Mouse (Mus musculus) stomach, postnatal 0 days (tissue): Measurements from ENCODE around the gene Scn8a. TPM values are rescaled to one million over a fixed set of nuclear protein-coding genes. Genes with fewer than 3 reads are reported as not detected.

Experiments
- ATAC-seq: fragments of 200-750 bp; cut with Nextera tagmentation; 2 replicates; pipeline ENCODE4 v1.8.0; 2017; ENCODE audit not compliant: low FRiP score, low TSS enrichment
- DNase-seq: peaks from one replicate; pipeline ENCODE4 v3.0.0-alpha.2; 2016; ENCODE audit warnings: low spot score
- H3K27ac ChIP-seq: fragments of 300-500 bp; sonication (generic); replicated peaks from 2 replicates; pipeline ENCODE4 v1.5.1; 2014; ENCODE audit warnings: mild to moderate bottlenecking, control low read depth
- H3K27me3 ChIP-seq: fragments of 300-500 bp; sonication (generic); 2 replicates; pipeline ENCODE4 v1.6.1; 2014; ENCODE audit warnings: low read length; ENCODE audit not compliant: control insufficient read depth, insufficient read depth
- H3K36me3 ChIP-seq: fragments of 300-500 bp; sonication (generic); 2 replicates; pipeline ENCODE4 v1.6.1; 2014; ENCODE audit warnings: low read length, mixed read lengths; ENCODE audit not compliant: control insufficient read depth, insufficient read depth
- H3K4me1 ChIP-seq: fragments of 300-500 bp; sonication (generic); replicated peaks from 2 replicates; pipeline ENCODE4 v1.6.1; 2014; ENCODE audit warnings: antibody characterized with exemption; ENCODE audit not compliant: control insufficient read depth, insufficient read depth
- H3K4me2 ChIP-seq: fragments of 300-500 bp; sonication (generic); replicated peaks from 2 replicates; pipeline ENCODE4 v1.6.1; 2014; ENCODE audit warnings: low read depth, mild to moderate bottlenecking, control low read depth, moderate library complexity
- H3K4me3 ChIP-seq: fragments of 300-500 bp; sonication (generic); 2 replicates; pipeline ENCODE4 v1.5.1; 2014; ENCODE audit warnings: low read depth, low read length, control low read depth
- H3K9ac ChIP-seq: fragments of 300-500 bp; sonication (generic); 2 replicates; pipeline ENCODE4 v1.6.1; 2014; ENCODE audit warnings: mild to moderate bottlenecking, low read length, control low read depth, mixed read lengths
- H3K9me3 ChIP-seq: fragments of 300-500 bp; sonication (generic); 2 replicates; pipeline ENCODE4 v1.6.1; 2016; ENCODE audit warnings: low read length; ENCODE audit not compliant: control insufficient read depth
- CTCF ChIP-seq: IDR thresholded peaks from 2 replicates; pipeline ENCODE4 v1.5.1; 2016; ENCODE audit warnings: antibody characterized with exemption, low read depth, mild to moderate bottlenecking, moderate library complexity
- EP300 ChIP-seq: optimal IDR thresholded peaks from 2 replicates; pipeline ENCODE3; 2016; ENCODE audit warnings: antibody characterized with exemption
- WGBS: fragments of 180-500 bp; shearing (Covaris S2); extraction: QIAGEN DNeasy Blood & Tissue Kit; methylation state at CpG from one replicate; pipeline ENCODE4 v1.1.7; 2014; 5-methylcytosine and 5-hydroxymethylcytosine counted together
- polyA plus RNA-seq: library from polyadenylated mRNA; unstranded; fragments of >200 nt; fragmentation: Nextera tagmentation; extraction: Ambion mirVana; gene quantifications from 2 replicates; pipeline ENCODE4 v1.2.1, GENCODE M21; 2015

Gene Scn8a
- polyA plus RNA-seq, 1 experiment from 2014 or later: 0.61 TPM

DNA sequence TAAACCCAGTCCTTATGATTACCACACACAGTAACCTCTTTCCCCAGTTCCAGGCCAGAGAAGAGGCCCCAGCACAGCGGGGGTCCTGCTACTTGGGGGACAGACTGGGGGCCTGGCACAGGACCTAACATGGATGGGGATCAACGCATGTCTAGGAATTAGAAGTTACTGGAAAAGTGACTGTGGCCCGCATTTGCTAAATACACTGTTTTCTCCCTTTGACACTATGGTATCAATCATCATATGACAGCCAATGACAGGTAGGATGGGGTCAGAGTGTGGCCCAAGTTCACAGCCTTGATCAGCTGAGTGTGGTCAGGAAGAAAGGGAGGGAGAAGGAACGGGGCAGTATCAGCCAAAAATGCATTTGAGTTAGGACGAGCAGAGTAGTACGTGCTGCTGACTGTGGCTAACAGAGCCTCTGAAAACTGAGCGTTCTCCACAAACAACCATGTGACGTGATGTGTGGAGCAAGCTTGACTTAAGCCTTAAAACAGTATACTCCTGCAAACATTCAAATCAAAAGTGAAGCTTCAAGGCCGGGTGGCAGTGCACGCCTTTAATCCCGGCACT lies 190.7 kb downstream of the Scn8a start:
- Histone ChIP-seq H3K9me3 (no peaks in the 10 kb centered on the region), H3K27me3 (no peaks in the 10 kb centered on the region), H3K4me2 (no peak overlapping the region), H3K9ac (no peak overlapping the region), H3K27ac (no peak overlapping the region), H3K4me3 (no peak overlapping the region), H3K4me1 (no peaks in the 10 kb centered on the region), H3K36me3 (no peaks in the 10 kb centered on the region)
- WGBS: 71% methylated on average over 11 of the region's 11 CpGs
- TF ChIP-seq EP300 (no peak), CTCF (no peak)
- no peak for DNase-seq
- ATAC-seq: no peak

DNA sequence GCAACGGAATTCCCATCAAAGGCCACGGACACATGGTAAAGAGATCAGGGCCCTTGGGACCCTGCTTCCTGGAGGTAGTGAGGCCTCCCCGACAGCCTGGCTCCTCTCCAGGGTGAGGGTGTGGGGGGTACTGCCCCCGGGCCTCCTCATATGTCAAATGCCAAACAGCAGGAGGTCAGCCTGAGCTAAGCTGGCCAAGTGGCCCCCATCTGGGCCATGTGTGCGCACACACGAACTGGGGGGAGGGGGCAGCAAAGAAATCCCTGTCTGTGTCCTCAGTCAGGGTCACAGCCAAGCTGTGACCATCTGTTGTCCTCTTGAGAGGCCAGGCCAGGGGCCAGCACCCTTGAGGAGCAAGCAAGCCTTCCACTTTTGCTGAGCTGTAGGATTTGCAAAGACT lies 195.4 kb downstream of the Scn8a start:
- H3K36me3 ChIP-seq: no peaks in the 10 kb centered on the region
- WGBS: 59% methylated on average over 6 of the region's 6 CpGs
- no peak overlapping the region for H3K27ac ChIP-seq
- no peak overlapping the region; the same call in 1 of the 2 replicates for H3K4me2 ChIP-seq
- peaks cover 7% of the 10 kb centered on the region; the same call in 1 of the 2 replicates for H3K4me1 ChIP-seq
- no peak for DNase-seq
- H3K4me3 ChIP-seq: no peak overlapping the region
- no peak for ATAC-seq
- H3K27me3 ChIP-seq: no peaks in the 10 kb centered on the region
- no peaks in the 10 kb centered on the region for H3K9me3 ChIP-seq
- H3K9ac ChIP-seq: no peak overlapping the region
- no peak for TF ChIP-seq EP300
- no peak for TF ChIP-seq CTCF

DNA sequence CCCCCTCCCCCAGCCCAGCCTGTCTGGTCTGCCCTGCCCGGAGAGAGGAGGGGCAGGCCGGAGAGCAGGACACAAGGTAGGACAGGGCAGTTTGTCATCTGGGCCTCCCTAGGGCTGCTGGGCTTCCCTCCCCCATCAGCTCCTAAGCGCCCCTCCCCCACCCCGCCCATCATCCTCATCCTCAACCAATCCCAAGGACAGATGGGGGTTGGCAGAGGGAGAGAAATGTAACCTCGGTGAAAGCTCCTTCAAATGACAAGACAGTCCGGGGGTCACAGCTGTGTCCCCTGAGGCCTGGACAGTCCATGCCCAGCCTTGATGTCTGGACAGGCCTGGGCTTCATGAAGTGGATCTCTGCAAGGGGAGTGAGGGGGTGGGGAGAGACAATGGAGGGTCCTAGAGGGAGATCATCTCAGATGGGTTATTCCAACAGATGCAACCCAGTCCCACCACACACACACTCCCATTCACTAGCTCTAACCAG lies 196.7 kb downstream of the Scn8a start:
- no peaks in the 10 kb centered on the region for H3K9me3 ChIP-seq
- no peak overlapping the region for H3K4me3 ChIP-seq
- peaks cover 10% of the 10 kb centered on the region; the same call in 1 of the 2 replicates for H3K4me1 ChIP-seq
- WGBS: 39% methylated on average over 6 of the region's 6 CpGs
- DNase-seq (no peak), ATAC-seq (no peak)
- 0 out of 2 replicates have a peak overlapping the region, but pooled peaks have one; percentile 31 for H3K27ac ChIP-seq
- H3K4me2 ChIP-seq: no peak overlapping the region
- H3K9ac ChIP-seq: no peak overlapping the region
- TF ChIP-seq CTCF (no peak), EP300 (no peak)
- H3K27me3 ChIP-seq: no peaks in the 10 kb centered on the region
- H3K36me3 ChIP-seq: no peaks in the 10 kb centered on the region

DNA sequence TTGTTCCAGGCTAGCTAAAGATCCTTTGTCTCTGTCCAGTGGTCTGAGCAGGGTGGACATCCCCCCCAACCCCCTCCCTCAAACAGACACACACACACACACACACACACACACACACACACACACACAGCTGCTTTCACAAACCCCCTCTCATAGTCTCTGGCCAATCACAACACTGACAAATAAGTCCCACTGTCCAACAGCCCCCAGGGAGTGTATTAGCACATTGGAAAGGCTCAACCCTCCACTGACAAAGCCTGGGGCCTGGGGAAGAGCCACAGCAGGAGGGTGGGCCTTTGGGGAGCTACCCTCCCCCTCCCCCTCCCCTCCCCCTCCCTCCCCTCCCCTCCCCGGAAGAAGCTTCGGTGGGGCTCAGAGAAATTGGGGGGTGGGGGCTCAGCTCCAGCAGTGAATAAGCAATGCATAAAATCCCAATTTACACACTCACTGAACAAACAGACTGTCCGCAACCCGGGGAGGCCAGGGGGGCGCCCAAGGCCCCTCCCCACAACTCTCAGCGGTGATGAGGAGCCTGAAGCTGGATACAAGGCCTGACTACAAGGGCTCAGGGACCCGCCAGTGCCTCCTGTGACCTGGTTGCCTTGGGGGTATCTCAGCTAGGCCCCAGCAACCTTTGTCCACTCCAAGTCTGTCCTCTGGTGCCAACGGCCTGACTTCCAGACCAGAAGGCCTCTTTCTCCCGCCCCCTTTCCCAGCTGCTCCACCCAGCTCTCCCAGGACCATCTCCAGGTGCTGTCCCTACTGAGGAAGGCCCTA lies 197.4 kb downstream of the Scn8a start:
- H3K27ac ChIP-seq: peak overlapping the region; percentile 46; the same call in 1 of the 2 replicates
- WGBS: 46% methylated on average over 7 of the region's 9 CpGs

DNA sequence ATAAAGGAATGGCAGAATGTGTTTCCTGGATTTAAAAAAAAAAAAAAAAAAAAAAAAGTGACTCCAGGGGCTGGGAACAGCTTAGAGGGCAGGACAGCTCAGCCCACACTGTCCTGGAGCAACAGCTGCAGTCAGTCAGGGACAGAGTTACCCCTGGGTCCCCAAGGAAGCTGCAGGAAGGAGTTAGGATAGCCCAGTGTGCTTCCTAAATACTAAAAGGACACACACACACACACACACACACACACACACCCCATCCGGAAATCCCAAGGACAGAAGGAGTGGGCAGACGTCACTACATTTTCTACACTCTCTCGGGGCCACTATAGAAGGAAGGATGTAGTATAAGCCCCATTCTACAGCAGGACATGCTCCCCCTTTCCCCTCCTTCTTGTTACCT lies 198.4 kb downstream of the Scn8a start:
- Histone ChIP-seq H3K4me3 (no peak overlapping the region), H3K9me3 (no peaks in the 10 kb centered on the region), H3K27ac (peak overlapping the region; percentile 45), H3K9ac (no peak overlapping the region), H3K36me3 (no peaks in the 10 kb centered on the region), H3K27me3 (no peaks in the 10 kb centered on the region), H3K4me1 (peaks cover 10% of the 10 kb centered on the region; the same call in 1 of the 2 replicates), H3K4me2 (no peak overlapping the region)
- WGBS: 42% methylated on average over 3 of the region's 3 CpGs
- TF ChIP-seq CTCF (no peak), EP300 (no peak)
- no peak for DNase-seq
- ATAC-seq: no peak

More for the DNA sequence above, 197.4 kb downstream of the Scn8a start:
- Histone ChIP-seq H3K36me3 (no peaks in the 10 kb centered on the region), H3K4me1 (peaks cover 10% of the 10 kb centered on the region; the same call in 1 of the 2 replicates), H3K27me3 (no peaks in the 10 kb centered on the region), H3K4me3 (no peak overlapping the region), H3K9ac (0 out of 2 replicates have a peak overlapping the region, but pooled peaks have one; percentile 27), H3K9me3 (no peaks in the 10 kb centered on the region), H3K4me2 (no peak overlapping the region)
- TF ChIP-seq CTCF (no peak), EP300 (no peak)
- no peak for DNase-seq
- ATAC-seq: no peak

DNA sequence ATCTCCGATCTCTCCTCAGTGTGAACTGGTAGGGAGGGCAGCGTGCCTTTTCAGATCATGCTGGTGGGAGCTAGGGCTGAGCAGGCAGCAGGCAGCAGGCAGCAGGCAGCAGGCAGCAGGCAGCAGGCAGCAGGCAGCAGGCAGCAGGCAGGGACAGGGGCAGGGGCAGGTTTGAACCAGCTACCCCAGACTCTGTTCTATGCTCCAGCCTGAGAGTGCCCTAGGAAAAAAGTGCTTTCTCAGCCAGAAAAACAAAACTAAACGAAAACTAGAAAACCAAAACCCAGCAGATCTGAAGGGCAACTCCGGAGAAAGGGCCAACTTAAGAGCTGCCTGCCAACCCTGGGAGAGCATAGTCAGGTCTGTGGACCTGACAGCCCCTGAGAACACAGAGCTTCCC lies 199.0 kb downstream of the Scn8a start:
- Histone ChIP-seq H3K4me3 (no peak overlapping the region), H3K4me2 (no peak overlapping the region), H3K9me3 (no peaks in the 10 kb centered on the region), H3K27ac (peak overlapping the region; percentile 45), H3K9ac (no peak overlapping the region), H3K27me3 (no peaks in the 10 kb centered on the region), H3K36me3 (no peaks in the 10 kb centered on the region), H3K4me1 (peaks cover 10% of the 10 kb centered on the region; the same call in 1 of the 2 replicates)
- DNase-seq (no peak), ATAC-seq (no peak)
- WGBS: 64% methylated on average over 4 of the region's 4 CpGs
- TF ChIP-seq CTCF (no peak), EP300 (no peak)
